Mouse (Mus musculus) thymus, postnatal 14 days (tissue): Measurements from ENCODE around the gene Matn4.
A peak's percentile ranks its signal among the peaks of the same experiment; 100 is the strongest.

Experiments
- DNase-seq: peaks from one replicate; pipeline ENCODE4 v3.0.0; 2021

Gene Matn4

GRCm38 (mm10) chr2:164405060-164405459 is at the start of gene Matn4:
Gene Matn4, minus strand, starts transcription at chr2:164405160.
- no peak for DNase-seq

DNA sequence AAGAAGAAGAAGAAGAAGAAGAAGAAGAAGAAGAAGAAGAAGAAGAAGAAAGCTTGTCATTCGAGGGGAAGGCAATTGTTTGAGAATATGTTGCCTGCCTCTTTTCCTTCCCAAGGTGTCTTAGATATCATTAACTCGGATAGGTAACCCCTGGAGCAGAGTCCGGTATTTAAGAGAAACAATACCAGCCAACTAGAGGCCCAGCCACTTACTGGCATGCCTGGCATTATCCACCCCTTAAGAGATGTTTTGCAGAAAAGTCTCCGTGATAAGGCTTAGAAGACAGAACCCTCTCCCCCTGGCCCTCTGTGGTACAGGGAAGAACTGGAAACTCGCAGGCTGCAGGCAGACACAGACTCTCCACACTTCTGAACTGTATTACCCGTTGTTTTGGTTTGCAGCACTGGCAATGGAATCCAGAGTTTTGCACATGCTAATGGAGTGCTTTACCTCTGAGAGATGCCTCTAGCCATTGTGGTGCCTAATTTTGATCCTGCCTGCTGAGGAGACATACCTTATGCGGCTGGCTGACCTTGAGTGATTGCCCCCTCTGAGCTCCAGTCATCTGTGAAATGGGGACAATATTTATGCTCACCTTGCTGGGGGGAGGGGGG is 49.0 kb upstream of the Matn4 start:
- DNase-seq: no peak

GRCm38 (mm10) chr2:164453047-164453757 is 48.2 kb upstream of the Matn4 start:
- DNase-seq: no peak

- no peak for DNase-seq
Measured at GRCm38 (mm10) chr2:164452000-164452676, 47.2 kb upstream of the Matn4 start.

DNA sequence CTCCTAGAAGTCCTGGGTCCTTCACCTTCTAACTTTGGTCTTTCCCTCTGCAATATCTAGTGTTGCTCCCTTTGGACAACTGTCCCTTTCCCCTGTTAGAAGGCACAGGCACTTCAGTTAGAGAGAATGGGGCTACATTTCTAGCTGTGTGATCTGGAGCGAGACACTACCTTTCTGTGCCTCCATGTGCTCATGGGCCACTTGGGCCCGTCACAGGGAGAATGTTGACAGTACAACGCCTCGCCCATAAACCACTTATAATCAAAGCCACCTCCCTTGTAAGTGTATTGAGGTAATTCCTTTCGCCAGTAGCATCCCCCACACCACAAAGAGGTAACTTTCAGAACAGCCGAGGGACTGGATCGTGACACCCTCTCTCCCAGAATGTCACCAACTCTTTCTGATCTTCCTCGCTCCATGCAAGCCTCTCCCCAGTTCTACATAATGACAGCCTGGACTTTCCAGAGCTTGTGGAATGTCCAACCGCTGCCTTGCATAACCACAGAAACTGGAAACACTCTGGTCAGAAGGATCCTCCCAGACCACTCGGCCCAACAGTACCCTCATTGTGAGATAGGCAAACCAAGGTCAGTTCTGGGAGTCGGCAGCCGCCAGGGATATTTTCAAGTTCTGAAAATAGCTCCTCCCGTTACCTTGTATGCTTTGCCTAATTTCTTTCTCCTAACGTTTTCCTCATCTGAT is 44.5 kb upstream of the Matn4 start:
- DNase-seq: no peak

DNA sequence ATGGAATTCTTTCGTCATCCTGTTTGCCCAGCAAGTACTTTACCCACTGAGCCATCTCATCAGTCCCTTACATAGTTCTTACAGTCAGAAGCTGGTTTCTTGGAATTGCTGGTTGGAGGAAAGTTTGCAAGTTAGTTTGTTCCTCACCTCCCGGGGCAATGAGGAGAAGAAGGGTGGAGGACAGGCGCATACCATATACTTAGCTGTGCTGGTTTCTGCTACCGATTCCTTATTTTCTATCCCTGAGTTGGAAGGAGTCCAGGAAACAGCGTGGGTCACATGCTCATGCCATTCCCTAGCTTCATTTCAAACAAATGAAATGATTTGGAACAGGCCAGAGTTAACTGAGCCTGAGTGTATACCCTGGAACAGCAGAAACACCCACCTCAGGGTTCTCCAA is 44.0 kb upstream of the Matn4 start:
- DNase-seq: no peak

- DNase-seq: no peak
Measured at GRCm38 (mm10) chr2:164448140-164448539, 43.2 kb upstream of the Matn4 start.

DNA sequence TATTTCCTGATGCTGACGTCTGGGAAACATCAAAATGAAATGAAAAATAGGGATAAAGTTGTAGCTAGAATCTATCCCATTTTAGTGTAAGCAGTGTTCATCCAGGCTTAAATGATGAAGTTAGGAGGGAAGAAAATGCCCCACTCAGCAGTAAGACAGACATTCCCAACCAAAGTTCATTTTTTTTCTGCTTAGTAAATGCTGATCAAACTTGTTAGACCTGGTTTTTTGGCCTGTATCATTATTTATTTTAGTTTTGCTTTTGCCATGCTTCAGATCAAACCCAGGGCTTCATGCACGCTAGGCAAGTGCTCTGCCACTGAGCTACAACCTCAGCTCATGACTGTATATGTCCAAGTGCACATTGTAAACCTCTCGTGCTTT is 41.1 kb upstream of the Matn4 start:
- no peak for DNase-seq

- DNase-seq: no peak
Measured at GRCm38 (mm10) chr2:164445399-164446085, 40.6 kb upstream of the Matn4 start.

DNA sequence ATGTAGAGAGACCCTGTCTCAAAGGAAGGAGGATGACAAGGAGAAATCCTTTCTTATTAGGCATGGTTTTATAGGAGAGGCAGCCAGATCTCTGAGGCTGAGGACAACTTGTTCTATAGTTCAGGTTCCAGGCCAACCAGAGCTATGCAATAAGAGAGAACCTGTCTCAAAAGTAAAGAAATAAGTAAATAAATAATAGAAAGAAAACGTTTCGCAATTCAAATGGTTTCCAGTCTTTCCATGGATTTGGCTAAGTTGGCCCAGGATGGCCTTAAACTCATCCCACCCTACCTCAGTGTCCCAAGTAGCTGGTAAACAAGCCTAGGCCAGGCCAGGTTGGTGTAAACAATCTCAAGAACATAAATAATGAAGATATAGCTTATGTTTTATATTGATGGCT is 39.7 kb upstream of the Matn4 start:
- DNase-seq: no peak

DNA sequence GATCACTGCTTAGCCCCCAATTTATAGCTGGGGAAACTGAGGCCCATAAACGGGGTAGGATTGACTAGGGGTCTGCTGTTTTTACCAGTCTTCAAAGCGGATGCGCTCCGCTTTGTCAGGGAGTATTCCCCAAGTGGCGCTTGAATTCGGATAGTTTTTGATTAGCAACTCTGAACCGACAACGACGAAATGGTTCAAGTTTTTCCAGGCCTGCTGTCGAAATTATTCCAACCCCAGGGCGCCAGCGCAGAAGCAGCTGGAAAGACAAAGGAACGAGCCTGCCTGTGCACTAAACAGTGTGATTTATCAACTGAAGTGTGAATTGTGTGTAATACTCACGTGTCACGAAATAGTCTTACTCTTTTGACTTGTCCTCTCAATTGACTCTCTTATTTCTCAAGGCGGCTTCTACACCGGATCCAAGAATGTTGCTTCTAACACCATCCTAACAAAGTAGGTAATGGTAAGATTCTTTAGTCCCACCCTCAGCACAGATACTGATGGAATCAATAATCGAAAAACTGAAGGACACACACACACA is 38.6 kb upstream of the Matn4 start, which contains the start of gene Sdc4:
Gene Sdc4 (minus strand): TSS at position 428 of the 541 bp plus-strand sequence.
- DNase-seq: no peak

DNA sequence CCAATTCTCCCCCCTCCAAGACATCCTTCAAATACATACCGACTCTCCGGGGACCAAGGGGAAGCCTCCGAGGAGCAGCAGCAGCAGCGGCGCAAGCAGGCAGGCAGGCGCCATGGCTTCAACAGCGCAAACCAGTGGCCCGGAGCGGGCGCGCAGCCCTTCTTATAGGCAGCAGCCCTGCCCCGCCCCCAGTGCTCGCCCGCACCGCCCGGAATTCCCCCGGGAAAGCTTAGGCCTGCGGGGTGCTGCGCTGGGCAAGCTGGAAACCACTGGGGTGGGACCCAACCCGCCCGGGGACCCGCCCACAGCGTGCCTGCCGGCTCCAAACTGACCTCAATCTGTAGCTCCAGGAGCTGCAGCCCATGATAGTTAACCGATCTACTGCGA is 38.1 kb upstream of the Matn4 start:
- DNase-seq: peak; percentile 68

DNA sequence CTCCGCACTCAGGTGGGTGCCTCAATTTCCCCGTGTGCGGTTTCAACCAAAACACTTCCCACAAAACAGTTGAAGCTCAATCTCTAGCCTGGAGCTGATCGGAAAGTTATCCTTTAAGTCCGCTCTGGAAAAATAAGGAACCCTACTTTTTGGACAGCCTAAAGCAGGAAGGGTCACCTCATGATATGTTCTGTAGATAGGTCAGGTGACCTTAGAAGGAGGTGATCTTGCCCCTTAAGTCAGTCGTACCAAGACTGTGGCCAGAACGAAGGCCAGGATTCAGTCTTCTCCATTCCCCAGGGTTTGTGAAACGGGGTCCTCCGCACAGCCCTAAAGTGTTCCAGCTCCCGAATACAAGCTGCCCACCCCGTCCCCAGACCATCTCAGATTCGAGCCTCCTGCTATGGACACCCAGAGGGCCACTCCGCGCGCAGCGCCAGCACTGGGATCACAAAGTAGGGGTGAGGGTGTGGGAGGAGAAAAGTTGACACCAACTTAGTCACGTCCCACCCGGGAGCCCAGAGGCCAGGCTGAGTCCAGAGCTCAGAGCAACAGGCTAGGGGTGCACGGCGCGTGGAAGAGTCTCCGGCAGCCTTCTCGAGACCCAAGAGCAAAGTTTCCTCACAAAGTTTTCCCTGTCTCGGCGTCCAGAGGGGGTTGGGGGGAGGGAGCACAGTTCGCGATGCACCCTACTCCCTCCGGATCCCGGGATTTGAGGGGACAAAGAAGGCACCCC is 37.5 kb upstream of the Matn4 start:
- DNase-seq: peak; percentile 20

GRCm38 (mm10) chr2:164441731-164442130 is 36.8 kb upstream of the Matn4 start:
- DNase-seq: no peak

GRCm38 (mm10) chr2:164441155-164441554 is 36.2 kb upstream of the Matn4 start:
- peak; percentile 72 for DNase-seq

- no peak for DNase-seq
Measured at GRCm38 (mm10) chr2:164440314-164440713, 35.4 kb upstream of the Matn4 start.

DNA sequence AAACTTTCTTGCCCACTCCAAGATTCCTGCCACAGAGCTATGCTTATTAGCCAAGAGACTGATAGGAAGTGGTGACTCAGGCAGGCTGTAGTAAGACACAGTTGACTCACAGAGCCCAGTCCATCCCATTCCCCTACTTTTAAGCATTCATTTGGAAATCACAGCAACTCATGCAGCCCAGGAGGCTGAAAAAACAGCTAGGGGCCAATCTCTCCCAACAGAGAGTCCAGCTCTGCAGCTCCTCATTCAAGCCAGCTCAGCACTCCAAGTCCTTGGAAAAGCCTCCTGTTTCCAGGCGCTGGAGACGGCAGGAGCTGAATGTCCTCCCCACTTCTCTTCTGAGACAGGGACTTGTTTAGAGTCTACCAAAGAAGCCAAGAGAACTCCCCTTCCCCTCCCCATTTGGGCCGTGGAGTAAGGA is 34.1 kb upstream of the Matn4 start:
- DNase-seq: no peak

DNA sequence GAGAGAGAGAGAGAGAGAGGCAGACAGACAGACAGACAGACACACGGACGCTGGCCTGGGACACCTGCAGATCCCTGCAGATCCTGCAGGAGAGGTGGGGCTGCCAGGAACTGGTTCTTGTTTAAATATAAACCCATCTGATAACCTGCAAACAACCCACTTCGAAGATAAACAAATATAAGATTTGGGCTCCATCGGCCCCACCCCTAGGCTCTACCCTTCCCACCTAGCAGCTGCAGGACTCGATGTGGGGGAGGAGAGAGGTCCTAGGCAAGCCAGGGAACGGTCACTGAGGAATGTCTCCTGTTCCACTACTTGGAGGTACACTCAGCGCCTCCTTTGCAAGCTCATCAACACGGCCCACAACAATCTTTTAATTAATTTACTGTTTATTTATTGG is 33.3 kb upstream of the Matn4 start:
- DNase-seq: no peak

GRCm38 (mm10) chr2:164437710-164438109 is 32.8 kb upstream of the Matn4 start:
- DNase-seq: no peak

DNA sequence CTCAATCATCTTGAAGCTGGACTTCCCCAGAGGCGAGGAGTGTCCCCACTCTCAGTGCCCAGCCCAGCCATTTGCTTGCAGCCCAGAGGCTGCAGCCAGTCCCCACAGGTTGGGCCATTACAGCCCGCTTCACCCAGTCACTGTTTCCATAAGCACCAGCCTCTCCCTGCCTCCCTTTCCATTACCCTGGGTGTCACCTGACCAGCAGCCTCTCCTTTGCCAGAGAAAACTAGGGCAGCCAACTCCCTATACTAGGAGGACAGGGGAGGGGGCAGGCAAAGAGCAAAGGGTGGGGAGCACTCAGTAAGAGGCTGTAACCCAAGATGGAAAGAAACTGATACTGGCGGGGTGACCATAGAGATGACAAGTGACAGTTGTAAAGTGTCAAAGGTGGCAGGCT is 32.0 kb upstream of the Matn4 start:
- no peak for DNase-seq

- no peak for DNase-seq
Measured at GRCm38 (mm10) chr2:164436215-164436913, 31.4 kb upstream of the Matn4 start.
